Mouse (Mus musculus): ENCODE data around the gene Selenok. TPM values are rescaled to one million over a fixed set of nuclear protein-coding genes. Genes with fewer than 3 reads are reported as not detected.
A peak's percentile ranks its signal among the peaks of the same experiment; 100 is the strongest.

Selenok gene
- total RNA-seq (2021) = 100 to 1,000 TPM; 103 to 113 TPM
- long read RNA-seq, transcript Selenok-201 (5 exons, 1,678 nt) = major isoform, 187 of 191 reads
- long read RNA-seq, partial matches to known transcripts = 1 of 191 reads
- long read RNA-seq, other reads (novel, unspliced or antisense) = 3 of 191 reads

DNA sequence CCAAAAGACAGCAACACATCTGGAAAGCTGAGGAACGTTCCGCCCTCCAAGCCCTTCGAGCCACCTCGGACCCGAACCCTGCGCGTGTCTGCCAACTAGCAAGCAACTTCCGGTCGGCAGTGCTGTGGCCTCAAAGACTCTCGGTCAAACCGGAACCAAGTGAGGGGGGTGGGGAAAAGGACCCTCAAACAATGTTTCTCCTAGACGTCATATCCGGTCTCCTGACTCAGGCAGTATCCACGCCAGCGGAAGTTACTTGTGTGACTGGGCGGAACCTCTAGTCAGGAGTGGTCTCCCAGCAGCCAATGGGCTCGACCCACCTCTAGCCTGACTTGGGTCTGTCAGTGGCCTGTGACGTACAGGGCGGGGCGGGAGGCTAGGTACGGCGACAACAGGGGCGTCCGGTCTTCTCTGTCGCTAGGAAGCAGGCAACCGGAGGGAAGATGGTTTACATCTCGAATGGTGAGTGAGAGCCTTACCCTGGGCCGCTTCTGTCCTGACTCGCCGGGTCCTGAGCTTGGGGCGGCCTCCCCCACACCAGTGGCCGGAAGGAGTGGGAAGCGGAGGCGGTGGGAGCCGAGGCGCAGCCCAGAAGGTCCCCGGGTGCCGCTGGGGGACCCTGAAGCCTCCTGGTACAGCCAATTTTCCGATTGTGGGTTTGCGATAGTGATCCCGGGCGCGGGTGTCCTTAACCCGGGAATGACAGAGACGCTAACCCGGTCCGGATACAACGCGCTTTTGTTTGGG is at the start of gene Selenok:
TSS of gene Selenok (plus strand) at position 234 of the 747 bp plus-strand sequence.
- DNase-seq (ENCODE audit: low spot score in 2 of 2) = peak; percentile 95 to 99

DNA sequence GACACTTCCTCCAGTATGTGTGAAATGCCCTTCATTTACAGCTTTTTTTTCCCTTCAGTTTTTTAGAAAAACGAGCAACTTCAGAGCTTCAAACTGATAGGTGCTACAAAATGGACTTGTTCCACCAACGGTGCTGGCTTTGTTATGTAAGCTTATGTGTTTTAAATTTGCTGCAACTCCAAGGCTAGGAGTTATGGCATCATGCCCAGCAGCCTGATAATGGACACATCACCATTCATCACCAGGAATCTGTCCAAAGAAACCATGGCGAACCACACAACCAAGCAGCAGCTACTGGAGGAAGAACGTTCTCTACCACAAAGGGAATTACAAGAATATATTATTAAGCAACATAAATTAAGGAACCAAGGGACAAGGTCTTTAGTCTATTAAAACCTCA is 39.1 kb upstream of the Selenok start:
- no peak for DNase-seq (ENCODE audit: low spot score in 2 of 2)

DNA sequence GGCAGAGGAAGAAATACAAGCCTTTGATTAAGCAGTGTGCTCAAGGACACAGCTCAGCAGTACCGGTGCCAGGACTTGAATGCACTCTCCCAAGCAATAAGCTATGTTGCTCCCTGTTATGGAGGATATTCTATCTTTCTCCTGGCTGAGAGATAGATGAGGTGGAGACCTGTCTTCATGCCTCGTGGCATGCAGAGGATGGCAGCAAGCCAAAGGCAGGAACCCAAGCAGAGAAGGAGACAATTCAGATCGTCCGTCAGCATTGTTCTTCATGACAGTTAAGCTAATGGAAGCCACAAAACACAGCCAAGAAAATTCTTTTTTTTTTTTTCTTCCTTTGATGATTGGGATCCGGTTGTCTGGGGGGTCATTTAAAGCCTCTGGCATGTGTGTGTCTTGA is 32.6 kb upstream of the Selenok start:
- DNase-seq (ENCODE audit: low spot score in 2 of 2) = no peak

DNA sequence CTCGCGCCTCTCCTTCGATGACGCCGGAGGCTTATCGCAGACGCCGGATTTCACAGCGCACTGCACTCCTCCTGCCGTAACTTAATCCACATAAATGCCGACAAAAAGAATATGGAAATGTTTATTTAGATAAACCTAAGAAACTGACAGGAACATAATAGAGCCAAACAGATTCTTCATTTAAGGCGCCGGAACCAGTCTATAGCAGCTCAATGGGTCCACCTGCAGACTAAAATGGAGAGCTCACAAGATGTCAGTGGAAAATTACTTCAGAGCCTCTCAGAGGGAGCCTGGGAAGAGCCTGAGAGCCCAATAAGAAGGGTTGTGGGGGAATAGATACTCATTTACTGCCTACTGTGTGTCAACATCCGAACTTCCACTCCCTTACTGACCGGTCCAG is 30.6 kb upstream of the Selenok start:
- peak; percentile 30 to 63 for DNase-seq (ENCODE audit: low spot score in 2 of 2)

DNA sequence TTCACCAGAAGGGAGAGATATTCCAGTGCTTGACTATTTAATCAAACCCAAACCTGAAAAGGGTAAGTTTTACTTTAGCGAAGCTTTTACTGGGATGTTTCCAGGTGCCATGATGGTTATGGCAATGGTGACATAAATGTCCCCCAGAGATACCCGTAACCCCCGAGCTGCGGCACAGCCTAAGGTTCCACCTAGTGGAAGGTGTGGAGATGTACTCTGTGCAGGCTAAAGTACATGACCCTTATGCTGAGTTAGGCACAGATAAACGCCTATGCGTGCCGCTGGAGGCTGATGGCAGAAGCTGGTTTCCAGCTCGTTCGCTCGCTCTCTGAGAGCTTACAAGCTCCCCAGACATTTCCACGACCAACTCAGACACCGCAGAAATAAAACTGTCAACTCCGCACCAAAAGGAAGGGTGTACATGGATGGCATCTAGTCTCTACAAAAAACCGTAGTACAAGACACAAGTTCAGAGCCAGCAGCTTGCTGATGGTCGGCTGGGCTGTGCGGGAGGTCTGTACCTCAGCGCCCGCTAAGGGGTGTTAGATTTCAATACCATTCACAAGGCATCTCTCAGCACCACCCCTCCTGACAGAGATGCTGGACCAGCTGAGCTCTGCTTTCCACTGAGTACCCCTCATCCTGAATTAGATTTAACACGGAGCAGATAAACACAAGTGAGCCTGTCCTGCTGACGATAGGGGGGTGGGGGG is 28.4 kb upstream of the Selenok start:
- DNase-seq (ENCODE audit: low spot score in 2 of 2) = no peak

DNA sequence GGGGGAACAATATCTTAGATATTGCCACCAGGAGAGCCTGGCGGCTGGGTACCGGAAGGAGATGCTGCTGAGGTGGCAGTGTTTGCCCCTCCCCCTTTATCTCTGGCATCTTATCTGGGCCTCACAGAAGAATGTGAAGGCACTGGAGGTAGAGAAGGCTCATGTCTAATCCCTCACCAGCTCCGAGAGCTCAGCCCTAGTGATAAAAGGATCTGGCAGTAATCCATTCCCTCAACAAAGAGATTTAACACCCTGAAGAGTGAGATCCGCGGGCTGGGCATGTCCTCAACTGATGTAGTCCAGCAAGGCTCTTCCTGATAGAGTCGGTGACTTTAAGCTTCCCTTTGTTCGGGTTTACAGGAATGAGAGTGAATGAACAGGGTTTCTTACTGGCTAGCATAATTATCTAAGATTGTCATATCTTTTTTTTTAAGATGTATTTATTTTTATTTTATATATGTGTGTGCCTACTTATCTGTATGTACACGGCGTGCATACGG is 27.7 kb upstream of the Selenok start:
- no peak for DNase-seq (ENCODE audit: low spot score in 2 of 2)

DNA sequence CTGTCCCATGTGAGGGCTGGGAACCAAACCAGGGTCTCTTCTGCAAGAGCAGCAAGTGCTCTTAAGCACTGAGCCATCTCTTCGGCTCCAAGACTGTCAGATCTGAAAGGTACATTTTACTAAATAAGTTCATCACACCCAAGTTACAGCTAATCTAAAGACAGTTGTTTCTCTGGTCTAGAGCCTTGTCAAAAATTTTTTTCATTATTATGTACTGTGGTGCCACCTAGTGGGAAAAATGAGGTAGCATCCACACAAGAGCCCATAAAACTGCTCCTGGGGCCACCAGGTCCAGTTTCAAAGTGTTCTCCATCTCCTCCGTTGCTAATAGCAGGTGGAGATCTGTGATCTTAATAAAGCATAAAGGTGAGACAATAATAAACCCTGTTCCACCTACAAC is 27.2 kb upstream of the Selenok start:
- DNase-seq (ENCODE audit: low spot score in 2 of 2) = peak; percentile 32 to 81

DNA sequence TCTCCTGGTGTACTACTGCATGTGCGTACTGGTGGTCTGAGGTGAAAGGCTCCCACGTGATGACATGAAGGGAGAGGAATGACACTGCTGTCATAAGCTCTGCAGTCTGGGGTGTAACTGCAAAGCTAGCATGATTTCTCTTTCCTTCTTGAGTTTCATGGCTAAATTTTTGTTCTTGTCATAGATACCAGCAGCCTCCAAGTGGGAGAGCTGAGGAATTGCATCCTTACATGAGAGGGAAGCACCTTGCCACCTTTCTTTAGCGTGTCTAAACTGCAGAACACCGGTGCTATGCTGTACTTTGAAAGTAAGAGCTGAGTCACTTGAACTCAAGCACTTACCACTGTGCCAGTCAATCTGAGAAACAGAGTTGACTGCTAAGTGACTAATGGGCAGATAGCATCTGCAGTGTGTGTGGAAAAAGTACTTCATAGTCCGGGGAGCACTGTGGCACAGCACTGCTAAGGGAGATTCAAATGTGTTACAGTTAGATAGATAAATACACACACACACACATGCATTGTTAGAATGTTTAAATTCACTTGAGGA is 21.3 kb upstream of the Selenok start:
- no peak for DNase-seq (ENCODE audit: low spot score in 2 of 2)

DNA sequence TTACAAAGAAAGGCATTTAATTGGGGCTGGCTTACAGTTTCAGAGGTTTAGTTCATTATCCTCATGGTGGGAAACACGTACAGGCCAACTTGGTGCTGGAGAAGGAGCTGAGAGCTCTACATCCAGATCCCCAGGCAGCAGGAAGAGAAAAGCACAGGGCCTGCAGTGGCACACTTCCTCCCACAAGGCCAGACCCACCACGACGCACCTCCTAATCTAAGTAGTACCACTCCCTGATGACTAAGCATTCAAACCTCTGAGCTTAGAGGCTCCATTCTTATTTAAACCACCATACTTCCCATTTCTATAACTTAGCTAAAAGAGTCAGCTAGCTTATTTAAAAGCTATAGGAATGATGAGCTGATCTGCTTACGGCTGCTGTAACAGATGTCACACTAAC is 17.3 kb upstream of the Selenok start:
- DNase-seq (ENCODE audit: low spot score in 2 of 2) = no peak

DNA sequence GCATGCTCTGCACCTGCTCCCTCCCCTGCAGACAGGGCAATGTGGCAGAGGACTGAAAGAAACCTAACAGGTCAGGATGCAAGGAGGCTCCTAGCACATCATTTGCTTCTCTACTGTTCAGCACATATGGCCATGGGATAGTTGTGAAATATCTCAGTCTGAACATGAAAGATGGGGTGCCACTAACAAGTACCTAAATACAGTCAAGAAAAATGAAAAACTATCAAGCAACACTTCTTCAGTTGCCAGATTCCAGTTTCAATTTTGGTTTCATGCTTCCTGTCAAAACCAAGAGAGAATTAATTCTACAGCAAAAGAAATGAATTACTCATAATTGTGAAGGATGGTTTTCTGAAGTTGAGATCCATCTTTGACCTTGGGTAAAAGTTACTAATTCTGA is 10.7 kb upstream of the Selenok start:
- no peak for DNase-seq (ENCODE audit: low spot score in 2 of 2)

DNA sequence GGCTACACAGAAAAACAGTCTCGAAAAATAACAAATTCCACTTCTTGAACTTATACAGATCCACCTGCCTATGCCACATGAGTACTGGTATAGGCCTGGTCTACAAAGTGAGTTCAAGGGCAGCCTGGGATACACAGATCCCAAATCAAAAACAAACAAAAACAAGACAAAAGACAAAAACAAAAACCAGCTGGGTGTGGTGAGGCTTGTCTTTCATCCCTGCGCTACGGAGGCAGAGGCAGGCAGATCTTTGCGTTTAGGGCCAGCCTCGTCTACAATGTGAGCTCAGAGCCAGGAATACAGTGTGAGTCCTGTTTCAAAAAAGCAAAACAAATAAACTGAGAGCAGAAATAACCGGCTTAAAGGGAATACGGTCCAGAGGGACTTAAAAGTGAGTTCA is 497 bp upstream of the Selenok start:
- no peak for DNase-seq (ENCODE audit: low spot score in 2 of 2)

DNA sequence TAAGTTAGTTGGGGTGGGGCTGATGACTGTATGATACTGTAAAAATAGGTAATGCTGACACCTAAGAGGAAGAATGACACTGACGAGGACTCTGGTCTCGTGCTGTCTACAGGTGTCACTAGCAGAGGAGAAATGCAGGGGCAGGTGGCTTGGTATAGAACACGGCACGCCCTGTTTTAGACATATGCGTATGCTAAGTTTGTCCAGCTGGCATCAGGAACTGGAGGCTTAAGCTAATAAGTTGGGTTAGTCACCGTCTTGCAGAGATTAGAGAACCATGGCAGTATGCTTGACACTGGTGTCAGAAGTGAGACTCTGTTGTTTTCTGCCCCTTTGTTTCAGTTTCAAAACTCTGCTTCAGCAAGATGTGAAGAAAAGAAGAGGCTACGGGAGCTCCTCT is 3.3 kb downstream of the Selenok start:
- no peak for DNase-seq (ENCODE audit: low spot score in 2 of 2)

DNA sequence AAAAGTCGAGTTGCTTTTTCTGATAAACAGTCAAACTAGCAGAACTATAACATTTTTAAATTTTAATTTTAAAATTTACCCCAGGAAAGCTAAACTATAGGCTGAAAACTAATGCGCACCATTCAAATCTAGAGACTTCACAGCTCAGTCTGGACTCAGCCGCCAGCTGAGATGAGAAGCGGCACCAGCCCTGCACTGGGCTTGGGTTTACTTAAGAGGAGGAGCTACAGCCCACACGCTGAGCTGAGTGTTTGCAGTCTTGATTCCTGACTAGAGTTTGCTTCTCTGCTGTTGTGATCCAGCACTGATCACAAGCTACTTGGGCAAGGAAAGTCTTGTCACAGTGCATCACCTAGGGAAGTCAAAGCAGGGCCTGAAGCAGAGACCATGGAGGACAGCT is 3.9 kb downstream of the Selenok start:
- DNase-seq (ENCODE audit: low spot score in 2 of 2) = no peak

DNA sequence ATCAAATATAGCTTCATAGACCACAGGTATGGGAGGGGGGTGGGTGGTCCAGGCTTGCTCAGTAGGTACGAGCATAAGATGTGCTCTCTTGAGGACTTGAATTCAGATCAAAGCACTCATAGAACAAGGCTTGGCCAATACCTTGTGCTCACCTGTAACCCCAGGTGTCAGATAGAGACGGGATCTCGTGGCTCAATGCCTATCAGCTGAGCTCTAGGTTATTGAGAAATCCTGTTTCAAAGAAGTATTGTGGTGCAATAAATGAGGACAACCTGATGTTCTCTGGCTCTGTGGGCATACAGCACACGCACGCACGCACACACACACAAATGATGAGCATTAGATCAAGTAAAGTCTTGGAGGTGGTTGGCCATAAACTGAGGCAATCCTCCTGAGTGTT is 8.8 kb downstream of the Selenok start:
- DNase-seq (ENCODE audit: low spot score in 2 of 2) = no peak

DNA sequence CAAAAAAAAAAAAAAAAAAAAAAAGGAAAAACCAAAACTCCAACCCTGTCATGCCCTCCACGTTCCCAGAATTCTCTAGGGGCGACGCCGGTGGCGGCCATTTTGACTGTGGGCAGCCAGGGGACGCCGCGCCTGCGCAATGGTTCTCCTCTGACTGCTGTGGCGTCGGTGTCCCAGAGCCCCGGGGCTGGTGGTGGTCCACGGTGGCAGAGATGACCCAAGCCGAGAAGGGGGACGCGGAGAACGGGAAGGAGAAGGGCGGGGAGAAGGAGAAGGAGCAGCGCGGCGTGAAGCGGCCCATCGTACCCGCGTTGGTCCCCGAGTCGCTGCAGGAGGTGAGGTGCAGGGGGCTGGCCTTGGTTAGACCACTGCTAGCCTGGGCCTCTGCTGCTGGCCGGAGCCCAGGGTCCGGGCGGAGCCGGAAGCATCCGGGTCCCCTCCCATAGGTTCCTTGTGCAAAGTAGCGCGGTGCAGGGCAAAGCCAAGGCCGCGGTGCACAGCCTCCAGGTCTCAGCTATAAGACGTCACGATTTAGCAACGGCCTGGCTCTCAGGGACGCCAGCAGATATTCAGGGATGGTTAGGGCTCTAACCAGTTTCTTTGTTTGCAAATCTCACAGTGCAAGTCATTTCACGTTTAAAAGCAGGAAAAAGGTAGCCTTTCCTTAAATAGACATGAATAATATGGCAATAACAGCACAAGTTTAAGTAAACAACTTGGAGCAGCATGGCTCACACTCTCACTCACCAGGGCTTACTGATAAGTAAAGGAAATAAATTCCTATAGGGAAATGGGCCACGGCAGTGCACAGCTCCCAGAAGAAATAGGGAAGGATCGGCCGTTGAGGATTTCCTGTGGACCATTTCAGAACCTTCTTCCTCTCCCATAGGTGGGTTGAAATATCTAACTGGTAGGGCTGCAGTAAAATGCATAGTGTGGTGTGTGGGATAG is 10.4 kb downstream of the Selenok start, which contains the start of gene Actr8:
TSS of gene Actr8 (plus strand) at position 84 of the 951 bp plus-strand sequence.
- peak; percentile 89 to 94 for DNase-seq (ENCODE audit: low spot score in 2 of 2)

DNA sequence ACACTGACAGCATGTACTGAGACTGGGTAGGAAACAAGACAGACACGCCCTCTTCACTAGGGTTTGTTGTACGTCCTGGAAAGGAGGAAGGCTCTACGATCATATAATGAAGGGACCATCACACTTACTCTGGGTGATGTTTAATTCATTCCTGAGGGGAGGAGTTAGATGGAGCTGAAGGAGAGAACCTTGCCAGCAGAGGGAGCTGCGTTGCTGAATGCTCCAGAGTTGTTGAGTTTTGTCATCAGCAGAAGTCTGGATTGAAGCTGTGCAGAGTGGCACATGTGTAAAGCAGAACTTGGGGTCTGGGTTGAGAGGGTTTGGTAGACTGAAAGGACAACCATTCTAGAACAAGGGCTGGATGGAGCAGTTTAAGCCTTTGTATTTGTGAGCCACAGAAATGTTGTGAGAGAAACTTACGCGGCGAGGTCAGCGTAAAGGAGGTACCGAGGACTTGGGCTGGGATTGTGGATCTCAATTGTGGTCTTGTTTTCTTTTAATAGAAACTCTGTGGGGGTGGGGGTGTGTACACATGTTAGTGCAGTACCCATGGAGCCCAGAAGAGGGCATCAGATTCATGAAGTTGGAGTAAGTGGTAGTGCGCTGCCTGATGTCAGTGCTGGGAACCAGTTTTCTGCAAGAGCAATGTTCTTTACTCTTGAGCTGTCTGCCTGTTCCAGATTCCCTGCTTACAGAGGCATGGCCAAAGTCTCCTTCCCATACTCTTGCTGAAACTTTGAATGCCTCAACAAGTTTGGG is 12.5 kb downstream of the Selenok start:
- no peak for DNase-seq (ENCODE audit: low spot score in 2 of 2)

DNA sequence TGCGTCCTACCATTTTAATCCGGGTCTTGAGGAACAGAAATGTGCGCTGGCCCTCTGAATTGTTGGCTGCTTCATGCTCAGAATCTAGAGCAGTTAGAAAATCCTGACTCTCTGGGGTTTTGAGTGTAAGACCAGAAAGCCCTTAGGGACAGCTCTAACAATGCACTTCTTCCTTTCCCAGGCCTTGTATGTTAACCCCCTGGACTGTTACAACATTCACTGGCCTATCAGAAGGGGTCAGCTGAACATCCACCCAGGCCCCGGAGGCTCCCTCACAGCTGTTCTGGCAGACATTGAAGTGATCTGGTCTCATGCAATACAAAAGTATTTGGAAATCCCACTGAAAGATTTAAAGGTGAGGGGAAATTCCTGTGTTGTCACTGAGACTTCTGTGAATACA is 18.0 kb downstream of the Selenok start:
- DNase-seq (ENCODE audit: low spot score in 2 of 2) = no peak

DNA sequence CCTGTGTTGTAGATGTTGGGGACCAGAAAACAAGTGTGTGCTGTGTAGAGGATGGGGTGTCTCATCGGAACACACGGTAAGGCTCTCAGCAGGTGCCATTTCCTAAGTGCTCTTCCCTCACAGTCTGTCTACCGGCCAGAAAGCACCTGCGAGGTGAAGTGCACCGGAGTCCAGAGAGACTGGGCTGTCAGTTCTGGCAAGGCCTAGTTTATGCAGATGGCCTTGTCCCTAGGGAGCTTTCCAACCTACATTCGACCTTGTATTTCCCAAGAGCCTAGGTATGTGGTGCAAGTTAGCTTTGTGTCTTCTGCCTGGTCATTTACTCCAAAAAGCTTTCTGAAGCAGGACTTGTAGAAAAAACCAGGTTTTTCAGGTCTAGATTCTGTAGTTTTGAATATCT is 19.2 kb downstream of the Selenok start:
- no peak for DNase-seq (ENCODE audit: low spot score in 2 of 2)

DNA sequence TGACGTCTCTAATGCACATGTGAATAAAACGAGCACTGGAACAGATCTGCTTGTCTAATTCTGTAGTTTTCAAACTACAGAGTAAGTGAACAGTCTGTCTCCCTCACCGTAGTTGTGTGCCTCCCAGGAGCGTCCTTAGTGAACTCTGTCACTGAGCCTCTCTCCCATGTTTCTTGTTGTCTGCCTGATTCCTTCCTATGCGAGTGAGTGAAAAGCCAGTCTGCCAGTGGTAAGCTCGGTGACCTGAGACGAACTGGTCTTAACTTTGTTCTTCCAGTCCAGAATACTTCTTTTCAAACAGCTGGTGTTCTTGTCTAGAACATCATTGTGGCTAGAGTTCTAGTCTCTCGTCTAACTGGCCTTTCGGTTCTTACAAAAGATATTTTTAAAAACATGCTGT is 19.6 kb downstream of the Selenok start:
- DNase-seq (ENCODE audit: low spot score in 2 of 2) = no peak

DNA sequence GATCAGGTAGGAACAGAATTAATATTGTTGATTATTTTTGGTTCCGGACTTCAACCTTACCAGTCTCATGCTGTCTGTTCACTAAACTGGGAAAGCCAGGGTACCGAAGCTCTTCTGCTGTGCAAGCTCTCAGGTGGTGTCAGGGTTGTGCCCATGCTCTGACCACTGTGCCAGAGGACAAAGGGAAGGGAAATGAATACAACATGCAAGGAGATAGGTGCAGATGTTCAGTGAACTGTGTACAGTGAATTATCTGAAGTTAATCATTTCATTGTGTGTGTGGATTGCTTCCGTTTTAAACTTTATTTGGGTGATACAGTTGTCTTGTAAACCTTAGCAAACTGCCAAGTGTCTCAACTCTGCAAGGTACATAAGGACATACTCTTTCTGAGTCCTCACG is 20.2 kb downstream of the Selenok start:
- DNase-seq (ENCODE audit: low spot score in 2 of 2) = no peak

Data from layer of hippocampus, adult 18-20 months (tissue).